Mouse (Mus musculus) skeletal muscle tissue, adult 2 months (tissue): ENCODE data around the gene Tmem119.

Source experiments
- DNase-seq: peaks from one replicate; pipeline ENCODE4 v3.0.0-alpha.2; 2012; ENCODE audit warnings: low read depth, low spot score

Tmem119 gene

GRCm38 (mm10) chr5:113765641-113766526 lies 34.4 kb downstream of the Tmem119 start:
- DNase-seq = no peak

GRCm38 (mm10) chr5:113764426-113764825 lies 35.9 kb downstream of the Tmem119 start:
- DNase-seq = no peak

- DNase-seq = no peak
Measured at GRCm38 (mm10) chr5:113761585-113761984, 38.7 kb downstream of the Tmem119 start.

GRCm38 (mm10) chr5:113755347-113756030 lies 44.8 kb downstream of the Tmem119 start:
- DNase-seq = no peak

GRCm38 (mm10) chr5:113751521-113752157 lies 48.7 kb downstream of the Tmem119 start:
- no peak for DNase-seq

GRCm38 (mm10) chr5:113748556-113749331 lies 51.6 kb downstream of the Tmem119 start:
- no peak for DNase-seq

- DNase-seq = no peak
Measured at GRCm38 (mm10) chr5:113747629-113748028, 52.7 kb downstream of the Tmem119 start.
